Mouse (Mus musculus): ENCODE data around the gene Edc4. TPM values are rescaled to one million over a fixed set of nuclear protein-coding genes. Genes with fewer than 3 reads are reported as not detected.
A peak's percentile ranks its signal among the peaks of the same experiment; 100 is the strongest.
"Not testable (repeated sequence)": the region's sequence is repeated elsewhere in the genome, so short reads cannot be mapped to it uniquely, and the experiment has no call there.

The Edc4 gene
- polyA plus RNA-seq (2015; fragmentation: Nextera tagmentation; extraction: Ambion mirVana) = 50.2 and 51.8 TPM in 2 replicates

GRCm38 (mm10) chr8:105880754-105881520 is at the start of gene Edc4:
Gene Edc4 (plus strand): TSS chr8:105880881.
- no peaks in the 10 kb centered on the region for H3K9me3 ChIP-seq (ENCODE audit: control insufficient read depth, low read length)
- peak within 1 kb of the TSS; percentile 94 for H3K9ac ChIP-seq (ENCODE audit: low read length)
- peaks cover 41% of the 10 kb centered on the region for H3K36me3 ChIP-seq (ENCODE audit: control insufficient read depth, insufficient read depth, low read length)
- H3K27me3 ChIP-seq (ENCODE audit: control insufficient read depth, insufficient read depth, low read depth, low read length) = no peaks in the 10 kb centered on the region
- peak within 1 kb of the TSS; percentile 93 for H3K4me2 ChIP-seq (ENCODE audit: low read depth, low read length)
- peak; percentile 90 for ATAC-seq (ENCODE audit: low read depth)
- H3K27ac ChIP-seq (ENCODE audit: low read length) = peak within 1 kb of the TSS; percentile 56
- peaks cover 13% of the 10 kb centered on the region for H3K4me1 ChIP-seq (replicated peaks; ENCODE audit: control insufficient read depth, insufficient read depth, low read length)
- peak within 1 kb of the TSS; percentile 89 for H3K4me3 ChIP-seq (ENCODE audit: low read length)
- WGBS = under 1% methylated on average over 45 of the region's 45 CpGs

- not testable (repeated sequence) for H3K4me1 ChIP-seq (replicated peaks; ENCODE audit: control insufficient read depth, insufficient read depth, low read length); H3K27ac ChIP-seq (ENCODE audit: low read length); H3K4me2 ChIP-seq (ENCODE audit: low read depth, low read length); H3K9me3 ChIP-seq (ENCODE audit: control insufficient read depth, low read length); H3K4me3 ChIP-seq (ENCODE audit: low read length); H3K27me3 ChIP-seq (ENCODE audit: control insufficient read depth, insufficient read depth, low read depth, low read length); ATAC-seq (ENCODE audit: low read depth); H3K9ac ChIP-seq (ENCODE audit: low read length); H3K36me3 ChIP-seq (ENCODE audit: control insufficient read depth, insufficient read depth, low read length)
- 85% methylated on average over 2 of the region's 2 CpGs for WGBS
Observed at GRCm38 (mm10) chr8:105833740-105834139, 46.9 kb upstream of the Edc4 start.

GRCm38 (mm10) chr8:105835318-105835717 is 45.4 kb upstream of the Edc4 start:
- ATAC-seq (ENCODE audit: low read depth) = no peak

GRCm38 (mm10) chr8:105836991-105837390 is 43.7 kb upstream of the Edc4 start:
- no peak overlapping the region for H3K9ac ChIP-seq (ENCODE audit: low read length)
- WGBS = 78% methylated on average over 6 of the region's 6 CpGs
- no peak overlapping the region for H3K4me2 ChIP-seq (ENCODE audit: low read depth, low read length)
- H3K4me3 ChIP-seq (ENCODE audit: low read length) = no peak overlapping the region
- no peaks in the 10 kb centered on the region for H3K27me3 ChIP-seq (ENCODE audit: control insufficient read depth, insufficient read depth, low read depth, low read length)
- H3K36me3 ChIP-seq (ENCODE audit: control insufficient read depth, insufficient read depth, low read length) = no peaks in the 10 kb centered on the region
- no peak for ATAC-seq (ENCODE audit: low read depth)
- no peaks in the 10 kb centered on the region for H3K4me1 ChIP-seq (replicated peaks; ENCODE audit: control insufficient read depth, insufficient read depth, low read length)
- no peaks in the 10 kb centered on the region for H3K9me3 ChIP-seq (ENCODE audit: control insufficient read depth, low read length)
- H3K27ac ChIP-seq (ENCODE audit: low read length) = no peak overlapping the region

More at GRCm38 (mm10) chr8:105835318-105835717, 45.4 kb upstream of the Edc4 start:
- H3K27me3 ChIP-seq (ENCODE audit: control insufficient read depth, insufficient read depth, low read depth, low read length) = no peaks in the 10 kb centered on the region
- H3K9ac ChIP-seq (ENCODE audit: low read length) = no peak overlapping the region
- H3K4me3 ChIP-seq (ENCODE audit: low read length) = no peak overlapping the region
- no peak overlapping the region for H3K4me2 ChIP-seq (ENCODE audit: low read depth, low read length)
- H3K9me3 ChIP-seq (ENCODE audit: control insufficient read depth, low read length) = no peaks in the 10 kb centered on the region
- H3K4me1 ChIP-seq (replicated peaks; ENCODE audit: control insufficient read depth, insufficient read depth, low read length) = no peaks in the 10 kb centered on the region
- 26% methylated on average over 11 of the region's 11 CpGs for WGBS
- H3K36me3 ChIP-seq (ENCODE audit: control insufficient read depth, insufficient read depth, low read length) = no peaks in the 10 kb centered on the region
- H3K27ac ChIP-seq (ENCODE audit: low read length) = no peak overlapping the region

- H3K27me3 ChIP-seq (ENCODE audit: control insufficient read depth, insufficient read depth, low read depth, low read length) = no peaks in the 10 kb centered on the region
- H3K27ac ChIP-seq (ENCODE audit: low read length) = no peak overlapping the region
- no peak overlapping the region for H3K4me3 ChIP-seq (ENCODE audit: low read length)
Observed at GRCm38 (mm10) chr8:105839209-105839608, 41.5 kb upstream of the Edc4 start.

GRCm38 (mm10) chr8:105846678-105847077 is 34.0 kb upstream of the Edc4 start:
- H3K36me3 ChIP-seq (ENCODE audit: control insufficient read depth, insufficient read depth, low read length) = peaks cover 43% of the 10 kb centered on the region
- no peak overlapping the region for H3K9ac ChIP-seq (ENCODE audit: low read length)
- H3K27me3 ChIP-seq (ENCODE audit: control insufficient read depth, insufficient read depth, low read depth, low read length) = no peaks in the 10 kb centered on the region
- H3K4me2 ChIP-seq (ENCODE audit: low read depth, low read length) = no peak overlapping the region
- H3K9me3 ChIP-seq (ENCODE audit: control insufficient read depth, low read length) = no peaks in the 10 kb centered on the region
- 87% methylated on average over 11 of the region's 11 CpGs for WGBS
- no peak overlapping the region for H3K4me3 ChIP-seq (ENCODE audit: low read length)
- peaks cover 7% of the 10 kb centered on the region for H3K4me1 ChIP-seq (replicated peaks; ENCODE audit: control insufficient read depth, insufficient read depth, low read length)
- ATAC-seq (ENCODE audit: low read depth) = no peak
- H3K27ac ChIP-seq (ENCODE audit: low read length) = no peak overlapping the region

More at GRCm38 (mm10) chr8:105839209-105839608, 41.5 kb upstream of the Edc4 start:
- Histone ChIP-seq H3K36me3 (ENCODE audit: control insufficient read depth, insufficient read depth, low read length) (peaks cover 8% of the 10 kb centered on the region; the same call in 1 of the 2 replicates), H3K9me3 (ENCODE audit: control insufficient read depth, low read length) (no peaks in the 10 kb centered on the region), H3K4me1 (replicated peaks; ENCODE audit: control insufficient read depth, insufficient read depth, low read length) (no peaks in the 10 kb centered on the region), H3K4me2 (ENCODE audit: low read depth, low read length) (no peak overlapping the region), H3K9ac (ENCODE audit: low read length) (no peak overlapping the region)
- no peak for ATAC-seq (ENCODE audit: low read depth)
- 89% methylated on average over 5 of the region's 5 CpGs for WGBS

- ATAC-seq (ENCODE audit: low read depth) = no peak
- WGBS = 68% methylated on average over 4 of the region's 4 CpGs
- no peaks in the 10 kb centered on the region for H3K9me3 ChIP-seq (ENCODE audit: control insufficient read depth, low read length)
- H3K27ac ChIP-seq (ENCODE audit: low read length) = no peak overlapping the region
- no peak overlapping the region for H3K4me2 ChIP-seq (ENCODE audit: low read depth, low read length)
- H3K27me3 ChIP-seq (ENCODE audit: control insufficient read depth, insufficient read depth, low read depth, low read length) = no peaks in the 10 kb centered on the region
- peaks cover 29% of the 10 kb centered on the region for H3K36me3 ChIP-seq (ENCODE audit: control insufficient read depth, insufficient read depth, low read length)
- peaks cover 9% of the 10 kb centered on the region for H3K4me1 ChIP-seq (replicated peaks; ENCODE audit: control insufficient read depth, insufficient read depth, low read length)
- no peak overlapping the region for H3K9ac ChIP-seq (ENCODE audit: low read length)
- H3K4me3 ChIP-seq (ENCODE audit: low read length) = no peak overlapping the region
Observed at GRCm38 (mm10) chr8:105850014-105850413, 30.7 kb upstream of the Edc4 start.

- peaks cover 26% of the 10 kb centered on the region for H3K36me3 ChIP-seq (ENCODE audit: control insufficient read depth, insufficient read depth, low read length)
- H3K4me2 ChIP-seq (ENCODE audit: low read depth, low read length) = peak overlapping the region; percentile 10
- peak overlapping the region; percentile 25; the same call in 1 of the 2 replicates for H3K4me3 ChIP-seq (ENCODE audit: low read length)
- peaks cover 9% of the 10 kb centered on the region for H3K4me1 ChIP-seq (replicated peaks; ENCODE audit: control insufficient read depth, insufficient read depth, low read length)
- WGBS = 69% methylated on average over 7 of the region's 7 CpGs
- H3K27ac ChIP-seq (ENCODE audit: low read length) = no peak overlapping the region
- no peak for ATAC-seq (ENCODE audit: low read depth)
- peak overlapping the region; percentile 36 for H3K9ac ChIP-seq (ENCODE audit: low read length)
- no peaks in the 10 kb centered on the region for H3K9me3 ChIP-seq (ENCODE audit: control insufficient read depth, low read length)
- no peaks in the 10 kb centered on the region for H3K27me3 ChIP-seq (ENCODE audit: control insufficient read depth, insufficient read depth, low read depth, low read length)
Observed at GRCm38 (mm10) chr8:105850611-105851010, 30.1 kb upstream of the Edc4 start.

GRCm38 (mm10) chr8:105851651-105852143 is 29.0 kb upstream of the Edc4 start:
- Histone ChIP-seq H3K9ac (ENCODE audit: low read length) (peak overlapping the region; percentile 88), H3K27me3 (ENCODE audit: control insufficient read depth, insufficient read depth, low read depth, low read length) (no peaks in the 10 kb centered on the region), H3K4me2 (ENCODE audit: low read depth, low read length) (peak overlapping the region; percentile 77), H3K9me3 (ENCODE audit: control insufficient read depth, low read length) (no peaks in the 10 kb centered on the region), H3K36me3 (ENCODE audit: control insufficient read depth, insufficient read depth, low read length) (peaks cover 16% of the 10 kb centered on the region), H3K4me1 (replicated peaks; ENCODE audit: control insufficient read depth, insufficient read depth, low read length) (peaks cover 15% of the 10 kb centered on the region), H3K4me3 (ENCODE audit: low read length) (peak overlapping the region; percentile 86), H3K27ac (ENCODE audit: low read length) (peak overlapping the region; percentile 59)
- ATAC-seq (ENCODE audit: low read depth) = peak; percentile 77
- WGBS = 0% methylated on average over 34 of the region's 34 CpGs

Measured in lung, embryonic 16.5 days (tissue).